Mouse (Mus musculus): ENCODE measurements at regions not wholly inside any gene's neighbourhood (a gene's known extent, or its start where the extent isn't known, plus 50 kb on each side); places are given as distances from the start of the nearest gene placed in this dataset.

GRCm38 (mm10) chr13:83360529-83360928, 143.3 kb upstream of the Mef2c start:
- Histone ChIP-seq H3K36me3 (ENCODE audit: control insufficient read depth, insufficient read depth, low read length) (no peaks in the 10 kb centered on the region), H3K9me3 (ENCODE audit: control insufficient read depth, low read length) (no peaks in the 10 kb centered on the region), H3K9ac (ENCODE audit: low read length) (no peak overlapping the region), H3K4me2 (ENCODE audit: low read depth, severe bottlenecking) (no peak overlapping the region), H3K27ac (replicated peaks; ENCODE audit: low read depth, low read length) (no peak overlapping the region), H3K4me1 (ENCODE audit: control insufficient read depth, insufficient read depth, low read length) (no peaks in the 10 kb centered on the region), H3K27me3 (ENCODE audit: control insufficient read depth, insufficient read depth, low read length) (no peaks in the 10 kb centered on the region), H3K4me3 (ENCODE audit: low read depth, low read length) (no peak overlapping the region)
- 74% methylated on average over 2 of the region's 2 CpGs for WGBS
- ATAC-seq (ENCODE audit: insufficient number of reproducible peaks, low FRiP score, low TSS enrichment, low read depth) = no peak
- DNase-seq (ENCODE audit: low spot score) = no peak

DNA sequence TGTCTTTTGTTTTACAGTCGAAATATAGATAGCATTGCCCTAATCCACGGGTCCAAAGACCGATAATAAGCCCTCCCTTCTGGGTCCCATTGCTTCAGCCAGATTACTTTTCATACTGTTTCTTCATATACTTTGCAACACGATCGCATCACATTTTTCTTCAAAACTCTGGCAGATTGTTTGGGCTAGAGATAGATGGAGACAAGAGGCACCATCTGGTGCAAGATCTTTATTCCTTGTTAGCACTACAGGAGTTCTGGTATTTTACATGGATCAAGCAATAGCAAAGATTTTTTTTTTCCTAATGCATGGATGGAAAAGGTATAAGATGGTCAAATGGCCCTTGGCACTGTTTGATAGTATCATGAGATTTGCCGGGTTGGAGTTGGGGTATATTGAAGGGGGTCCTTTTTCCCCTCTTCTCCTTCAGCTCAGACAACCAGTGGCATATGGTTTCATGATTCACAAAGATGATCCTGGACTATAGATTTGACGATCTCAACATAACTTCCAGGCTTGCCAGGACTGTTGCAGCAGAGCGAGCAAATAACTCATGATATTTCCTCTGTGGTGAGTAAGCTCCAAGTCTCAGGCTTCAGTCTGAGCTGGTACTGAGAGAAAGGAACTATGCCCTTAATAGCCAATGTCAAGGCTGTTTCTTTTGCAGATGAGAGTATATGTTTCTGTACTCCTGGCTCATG, 127.6 kb upstream of the Mef2c start:
- H3K4me1 ChIP-seq (ENCODE audit: control insufficient read depth, insufficient read depth, low read length) = no peaks in the 10 kb centered on the region
- H3K27ac ChIP-seq (replicated peaks; ENCODE audit: low read depth, low read length) = no peak overlapping the region
- WGBS = 85% methylated on average over 8 of the region's 8 CpGs
- no peaks in the 10 kb centered on the region for H3K9me3 ChIP-seq (ENCODE audit: control insufficient read depth, low read length)
- no peaks in the 10 kb centered on the region for H3K27me3 ChIP-seq (ENCODE audit: control insufficient read depth, insufficient read depth, low read length)
- no peaks in the 10 kb centered on the region for H3K36me3 ChIP-seq (ENCODE audit: control insufficient read depth, insufficient read depth, low read length)
- DNase-seq (ENCODE audit: low spot score) (no peak), ATAC-seq (ENCODE audit: insufficient number of reproducible peaks, low FRiP score, low TSS enrichment, low read depth) (no peak)
- H3K4me2 ChIP-seq (ENCODE audit: low read depth, severe bottlenecking) = no peak overlapping the region
- H3K9ac ChIP-seq (ENCODE audit: low read length) = no peak overlapping the region
- no peak overlapping the region for H3K4me3 ChIP-seq (ENCODE audit: low read depth, low read length)

GRCm38 (mm10) chr13:83378644-83379043, 125.2 kb upstream of the Mef2c start:
- Histone ChIP-seq H3K4me1 (ENCODE audit: control insufficient read depth, insufficient read depth, low read length) (no peaks in the 10 kb centered on the region), H3K27me3 (ENCODE audit: control insufficient read depth, insufficient read depth, low read length) (no peaks in the 10 kb centered on the region), H3K4me2 (ENCODE audit: low read depth, severe bottlenecking) (no peak overlapping the region), H3K36me3 (ENCODE audit: control insufficient read depth, insufficient read depth, low read length) (no peaks in the 10 kb centered on the region), H3K27ac (replicated peaks; ENCODE audit: low read depth, low read length) (no peak overlapping the region), H3K9ac (ENCODE audit: low read length) (no peak overlapping the region), H3K9me3 (ENCODE audit: control insufficient read depth, low read length) (no peaks in the 10 kb centered on the region), H3K4me3 (ENCODE audit: low read depth, low read length) (no peak overlapping the region)
- DNase-seq (ENCODE audit: low spot score) = no peak
- ATAC-seq (ENCODE audit: insufficient number of reproducible peaks, low FRiP score, low TSS enrichment, low read depth) = no peak
- 50% methylated on average over 3 of the region's 3 CpGs for WGBS

- ATAC-seq (ENCODE audit: insufficient number of reproducible peaks, low FRiP score, low TSS enrichment, low read depth) = no peak
- no peak for DNase-seq (ENCODE audit: low spot score)
- 94% methylated on average over 3 of the region's 3 CpGs for WGBS
- H3K4me2 ChIP-seq (ENCODE audit: low read depth, severe bottlenecking) = no peak overlapping the region
- H3K9ac ChIP-seq (ENCODE audit: low read length) = no peak overlapping the region
- H3K4me3 ChIP-seq (ENCODE audit: low read depth, low read length) = no peak overlapping the region
- H3K9me3 ChIP-seq (ENCODE audit: control insufficient read depth, low read length) = no peaks in the 10 kb centered on the region
- H3K4me1 ChIP-seq (ENCODE audit: control insufficient read depth, insufficient read depth, low read length) = no peaks in the 10 kb centered on the region
- no peaks in the 10 kb centered on the region for H3K27me3 ChIP-seq (ENCODE audit: control insufficient read depth, insufficient read depth, low read length)
- no peaks in the 10 kb centered on the region for H3K36me3 ChIP-seq (ENCODE audit: control insufficient read depth, insufficient read depth, low read length)
- H3K27ac ChIP-seq (replicated peaks; ENCODE audit: low read depth, low read length) = no peak overlapping the region
Observed at GRCm38 (mm10) chr13:83382609-83383008, 121.2 kb upstream of the Mef2c start.

DNA sequence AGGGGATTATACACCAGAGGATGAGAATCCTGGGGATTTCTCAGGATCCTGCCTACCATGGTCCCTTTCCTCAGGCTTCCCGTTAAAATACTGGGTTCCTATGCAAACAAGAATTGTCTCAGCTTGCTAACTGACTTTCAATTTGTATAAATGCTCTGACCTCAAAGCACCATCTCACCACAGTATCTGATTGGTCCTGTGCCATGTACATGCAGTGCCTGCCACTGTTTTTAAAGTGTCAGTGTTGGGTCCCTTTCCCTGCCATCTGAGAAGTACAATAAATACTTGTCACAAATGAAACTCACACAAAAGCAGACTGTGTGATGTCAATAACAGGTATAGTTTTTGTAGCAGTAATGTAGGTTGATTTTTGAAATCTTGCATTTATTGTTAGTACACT, 109.1 kb upstream of the Mef2c start:
- no peak for DNase-seq (ENCODE audit: low spot score)
- Histone ChIP-seq H3K9ac (ENCODE audit: low read length) (no peak overlapping the region), H3K4me1 (ENCODE audit: control insufficient read depth, insufficient read depth, low read length) (no peaks in the 10 kb centered on the region), H3K4me3 (ENCODE audit: low read depth, low read length) (no peak overlapping the region), H3K36me3 (ENCODE audit: control insufficient read depth, insufficient read depth, low read length) (no peaks in the 10 kb centered on the region), H3K4me2 (ENCODE audit: low read depth, severe bottlenecking) (no peak overlapping the region), H3K9me3 (ENCODE audit: control insufficient read depth, low read length) (no peaks in the 10 kb centered on the region), H3K27me3 (ENCODE audit: control insufficient read depth, insufficient read depth, low read length) (no peaks in the 10 kb centered on the region), H3K27ac (replicated peaks; ENCODE audit: low read depth, low read length) (no peak overlapping the region)
- WGBS = 68% methylated on average over 1 of the region's 1 CpGs
- ATAC-seq (ENCODE audit: insufficient number of reproducible peaks, low FRiP score, low TSS enrichment, low read depth) = no peak

DNA sequence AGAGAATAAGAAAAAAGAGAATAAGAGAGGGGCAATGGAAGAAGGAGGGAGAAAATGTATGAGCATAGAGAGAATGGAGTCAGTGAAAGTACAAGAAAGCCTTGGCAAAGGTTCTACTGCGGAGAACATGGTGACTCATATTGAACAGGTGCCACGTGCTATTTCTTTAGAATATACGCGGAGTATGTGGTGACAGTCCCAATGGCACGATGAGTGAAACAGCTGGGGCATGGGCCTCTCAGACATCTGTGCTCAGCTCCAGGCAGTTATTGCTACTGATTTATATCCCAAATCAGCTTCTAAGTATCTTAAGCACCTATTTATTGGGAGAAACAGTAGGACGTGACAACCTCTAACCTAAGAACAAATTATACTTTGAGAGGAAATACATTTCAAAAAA, 104.5 kb upstream of the Mef2c start:
- no peaks in the 10 kb centered on the region for H3K36me3 ChIP-seq (ENCODE audit: control insufficient read depth, insufficient read depth, low read length)
- ATAC-seq (ENCODE audit: insufficient number of reproducible peaks, low FRiP score, low TSS enrichment, low read depth) (no peak), DNase-seq (ENCODE audit: low spot score) (no peak)
- H3K4me1 ChIP-seq (ENCODE audit: control insufficient read depth, insufficient read depth, low read length) = no peaks in the 10 kb centered on the region
- no peak overlapping the region for H3K27ac ChIP-seq (replicated peaks; ENCODE audit: low read depth, low read length)
- no peak overlapping the region for H3K9ac ChIP-seq (ENCODE audit: low read length)
- no peak overlapping the region for H3K4me3 ChIP-seq (ENCODE audit: low read depth, low read length)
- H3K27me3 ChIP-seq (ENCODE audit: control insufficient read depth, insufficient read depth, low read length) = no peaks in the 10 kb centered on the region
- no peaks in the 10 kb centered on the region for H3K9me3 ChIP-seq (ENCODE audit: control insufficient read depth, low read length)
- no peak overlapping the region for H3K4me2 ChIP-seq (ENCODE audit: low read depth, severe bottlenecking)
- WGBS = 90% methylated on average over 6 of the region's 6 CpGs

GRCm38 (mm10) chr13:83439619-83440436, 64.0 kb upstream of the Mef2c start:
- 79% methylated on average over 6 of the region's 6 CpGs for WGBS
- Histone ChIP-seq H3K36me3 (ENCODE audit: control insufficient read depth, insufficient read depth, low read length) (no peaks in the 10 kb centered on the region), H3K27ac (replicated peaks; ENCODE audit: low read depth, low read length) (no peak overlapping the region), H3K4me2 (ENCODE audit: low read depth, severe bottlenecking) (no peak overlapping the region), H3K27me3 (ENCODE audit: control insufficient read depth, insufficient read depth, low read length) (no peaks in the 10 kb centered on the region), H3K9me3 (ENCODE audit: control insufficient read depth, low read length) (no peaks in the 10 kb centered on the region), H3K4me1 (ENCODE audit: control insufficient read depth, insufficient read depth, low read length) (no peaks in the 10 kb centered on the region), H3K9ac (ENCODE audit: low read length) (no peak overlapping the region), H3K4me3 (ENCODE audit: low read depth, low read length) (no peak overlapping the region)
- ATAC-seq (ENCODE audit: insufficient number of reproducible peaks, low FRiP score, low TSS enrichment, low read depth) (no peak), DNase-seq (ENCODE audit: low spot score) (no peak)

GRCm38 (mm10) chr13:83444277-83444676, 59.6 kb upstream of the Mef2c start:
- DNase-seq (ENCODE audit: low spot score) = no peak
- no peaks in the 10 kb centered on the region for H3K27me3 ChIP-seq (ENCODE audit: control insufficient read depth, insufficient read depth, low read length)
- 90% methylated on average over 1 of the region's 1 CpGs for whole genome bisulfite sequencing
- H3K9me3 ChIP-seq (ENCODE audit: control insufficient read depth, low read length) = no peaks in the 10 kb centered on the region
- H3K4me1 ChIP-seq (ENCODE audit: control insufficient read depth, insufficient read depth, low read length) = no peaks in the 10 kb centered on the region
- H3K36me3 ChIP-seq (ENCODE audit: control insufficient read depth, insufficient read depth, low read length) = no peaks in the 10 kb centered on the region
- no peak overlapping the region for H3K4me2 ChIP-seq (ENCODE audit: low read depth, severe bottlenecking)
- no peak for ATAC-seq (ENCODE audit: insufficient number of reproducible peaks, low FRiP score, low TSS enrichment, low read depth)
- H3K27ac ChIP-seq (replicated peaks; ENCODE audit: low read depth, low read length) = no peak overlapping the region
- H3K9ac ChIP-seq (ENCODE audit: low read length) = no peak overlapping the region
- no peak overlapping the region for H3K4me3 ChIP-seq (ENCODE audit: low read depth, low read length)

All from limb, embryonic 11.5 days (tissue).